ENCODE assay signal across 10 mouse cellular contexts in genomic region chr2:152056368-152057251, GRCm38 (mm10). TPM values are rescaled to one million over a fixed set of nuclear protein-coding genes. Genes with fewer than 3 reads are reported as not detected.
DNase-seq lines count a peak whose midpoint lies in the region; ATAC-seq and TF ChIP-seq lines count a peak whose summit lies in the region.
"Had no signal": no experiment of that assay in that cellular context is flagged by ENCODE, and none has a peak within 500 bp of the region (broad histone marks: within the 10 kb centered on the region; RNA-seq: fewer than 3 reads in every experiment).

No protein-coding gene starts in this region.

- no peak overlapping the region for H3K27ac ChIP-seq in forebrain, embryonic 13.5 days
- H3K27ac ChIP-seq in midbrain, embryonic 14.5 days (replicated peaks; ENCODE audit: low read depth, low read length), result peak overlapping the region; percentile 70
- no peak overlapping the region for H3K27ac ChIP-seq in intestine, postnatal 0 days (ENCODE audit: low read depth, low read length)

- peaks cover 46% of the 10 kb centered on the region for H3K27me3 ChIP-seq in forebrain, embryonic 13.5 days
- H3K27me3 ChIP-seq in midbrain, embryonic 14.5 days (ENCODE audit: control insufficient read depth, insufficient read depth, low read length), result 0 out of 2 replicates have a peak, but pooled peaks cover 5% of the 10 kb centered on the region
- H3K27me3 ChIP-seq in intestine, postnatal 0 days (replicated peaks; ENCODE audit: control insufficient read depth, insufficient read depth, low read length), result no peaks in the 10 kb centered on the region

- H3K9me3 ChIP-seq in forebrain, embryonic 13.5 days (replicated peaks), result no peaks in the 10 kb centered on the region
- H3K9me3 ChIP-seq in midbrain, embryonic 14.5 days (ENCODE audit: control insufficient read depth, low read length), result no peaks in the 10 kb centered on the region
- no peaks in the 10 kb centered on the region for H3K9me3 ChIP-seq in intestine, postnatal 0 days (ENCODE audit: control insufficient read depth)

- no peak for TF ChIP-seq CTCF in lung, adult 2 months (IDR thresholded peaks at IDR 0.05; ENCODE audit: insufficient read depth, low read length)
- no peak for TF ChIP-seq CTCF in intestine, postnatal 0 days (IDR thresholded peaks at IDR 0.05; ENCODE audit: low read depth)

- peak; percentile 50 for ATAC-seq in forebrain, embryonic 13.5 days
- peak; percentile 72 for ATAC-seq in midbrain, embryonic 14.5 days (ENCODE audit: low FRiP score, low TSS enrichment)
- ATAC-seq in intestine, postnatal 0 days, result no peak

- H3K4me2 ChIP-seq in forebrain, embryonic 13.5 days, result no peak overlapping the region
- no peak overlapping the region for H3K4me2 ChIP-seq in midbrain, embryonic 14.5 days (ENCODE audit: low read length)
- no peak overlapping the region for H3K4me2 ChIP-seq in intestine, postnatal 0 days (replicated peaks; ENCODE audit: low read depth)

- no peaks in the 10 kb centered on the region for H3K36me3 ChIP-seq in forebrain, embryonic 13.5 days (ENCODE audit: poor library complexity, severe bottlenecking)
- H3K36me3 ChIP-seq in midbrain, embryonic 14.5 days (ENCODE audit: control insufficient read depth, insufficient read depth, low read length), result no peaks in the 10 kb centered on the region
- H3K36me3 ChIP-seq in intestine, postnatal 0 days (ENCODE audit: control insufficient read depth, insufficient read depth), result no peaks in the 10 kb centered on the region

- 60% methylated on average over 22 of the region's 22 CpGs for WGBS in forebrain, embryonic 13.5 days
- WGBS in midbrain, embryonic 14.5 days, result 53% methylated on average over 21 of the region's 22 CpGs
- WGBS in lung, adult 2 months, result 60% methylated on average over 22 of the region's 22 CpGs
- 70% methylated on average over 22 of the region's 22 CpGs for WGBS in intestine, postnatal 0 days

- peak; percentile 48 for DNase-seq in gastrocnemius, postnatal 10 days
- DNase-seq in gastrocnemius, adult 18-20 months (ENCODE audit: low spot score), result no peak
- peak; percentile 45 for DNase-seq in adipocyte (ENCODE audit: low spot score)
- DNase-seq in midbrain, embryonic 14.5 days, result peak; percentile 52
- DNase-seq in urinary bladder, adult 2 months (ENCODE audit: low spot score), result no peak
- DNase-seq in lung, adult 2 months, result no peak
- DNase-seq: embryo, embryonic 11 days; lung, postnatal 10 days had no signal

- no peak overlapping the region for H3K9ac ChIP-seq in forebrain, embryonic 13.5 days
- no peak overlapping the region; the same call in 1 of the 2 replicates for H3K9ac ChIP-seq in midbrain, embryonic 14.5 days (replicated peaks; ENCODE audit: low read length)
- H3K9ac ChIP-seq in intestine, postnatal 0 days (ENCODE audit: low read depth, low read length), result no peak overlapping the region

- H3K4me1 ChIP-seq in forebrain, embryonic 13.5 days, result peaks cover 42% of the 10 kb centered on the region
- peaks cover 24% of the 10 kb centered on the region for H3K4me1 ChIP-seq in midbrain, embryonic 14.5 days (ENCODE audit: control insufficient read depth, insufficient read depth, low read length)
- no peaks in the 10 kb centered on the region for H3K4me1 ChIP-seq in lung, adult 2 months (ENCODE audit: control insufficient read depth, insufficient read depth, low read length)
- H3K4me1 ChIP-seq in intestine, postnatal 0 days (replicated peaks; ENCODE audit: control insufficient read depth, insufficient read depth, low read length), result no peaks in the 10 kb centered on the region

- no peak for TF ChIP-seq POLR2A in lung, adult 2 months (IDR thresholded peaks at IDR 0.05; ENCODE audit: borderline replicate concordance, extremely low read depth, low read depth, low read length)

- no peak overlapping the region for H3K4me3 ChIP-seq in forebrain, embryonic 13.5 days
- H3K4me3 ChIP-seq in midbrain, embryonic 14.5 days (replicated peaks; ENCODE audit: low read depth, low read length), result no peak overlapping the region
- H3K4me3 ChIP-seq in lung, adult 2 months (replicated peaks; ENCODE audit: extremely low read depth, low read depth, low read length), result no peak overlapping the region
- no peak overlapping the region for H3K4me3 ChIP-seq in intestine, postnatal 0 days (ENCODE audit: low read depth, low read length)

RNA-seq across cellular contexts. Expression of gene Scrt2, which starts 24.7 kb away (rescaled TPM):
- total RNA-seq in gastrocnemius, postnatal 10 days (2021), result not detected
- total RNA-seq in gastrocnemius, adult 18-20 months (2021), result not detected
- 17.5 and 19.9 TPM in 2 replicates for polyA plus RNA-seq in forebrain, embryonic 13.5 days (2015; fragmentation: Nextera tagmentation; extraction: Ambion mirVana)
- 16.4 and 18.4 TPM in 2 replicates for polyA plus RNA-seq in midbrain, embryonic 14.5 days (2014; fragmentation: Nextera tagmentation; extraction: Ambion mirVana)
- polyA plus RNA-seq in urinary bladder, adult 2 months (2012; rRNA removed), result 0.01 TPM in 1 of 2 replicates, not detected in the other
- not detected in 2 replicates for polyA plus RNA-seq in lung, adult 2 months (2012; rRNA removed)
- polyA plus RNA-seq in intestine, postnatal 0 days (2015; fragmentation: Nextera tagmentation; extraction: Ambion mirVana), result not detected in 2 replicates

RNA-seq across cellular contexts. Expression of gene Srxn1, which starts 48.7 kb away (rescaled TPM):
- 10 to 100 TPM in 1 of 2 experiments, 1 to 10 TPM in 1; 8.7 to 14.7 TPM for total RNA-seq in gastrocnemius, postnatal 10 days (2021)
- 10 to 100 TPM; 19.6 to 67.1 TPM for total RNA-seq in gastrocnemius, adult 18-20 months (2021)
- polyA plus RNA-seq in forebrain, embryonic 13.5 days (2015; fragmentation: Nextera tagmentation; extraction: Ambion mirVana), result 10.3 and 10.7 TPM in 2 replicates
- polyA plus RNA-seq in midbrain, embryonic 14.5 days (2014; fragmentation: Nextera tagmentation; extraction: Ambion mirVana), result 11.5 and 17.4 TPM in 2 replicates
- 44.9 and 46.3 TPM in 2 replicates for polyA plus RNA-seq in urinary bladder, adult 2 months (2012; rRNA removed)
- polyA plus RNA-seq in lung, adult 2 months (2012; rRNA removed), result 47.3 and 54.8 TPM in 2 replicates
- polyA plus RNA-seq in intestine, postnatal 0 days (2015; fragmentation: Nextera tagmentation; extraction: Ambion mirVana), result 102 and 104 TPM in 2 replicates

Comparison
In these comparisons a context has a peak if more than half of its experiments do, and no peak if none do; other contexts are left out.
1. DNase-seq: peak in gastrocnemius, postnatal 10 days (single experiment), adipocyte (single experiment) and midbrain, embryonic 14.5 days (single experiment); none in gastrocnemius, adult 18-20 months (single experiment), urinary bladder, adult 2 months (single experiment) and lung, adult 2 months (single experiment).
2. RNA of gene Scrt2, which starts 24.7 kb away (polyA plus RNA-seq): 17.5 to 19.9 TPM in forebrain, embryonic 13.5 days and 16.4 to 18.4 TPM in midbrain, embryonic 14.5 days; 0.01 TPM in urinary bladder, adult 2 months, not detected in intestine, postnatal 0 days and not detected in lung, adult 2 months; every median in the first group is over 10 times any median in the second.